Mouse (Mus musculus) midbrain, embryonic 12.5 days (tissue): ENCODE measurements at regions not wholly inside any gene's neighbourhood (a gene's known extent, or its start where the extent isn't known, plus 50 kb on each side); places are given as distances from the start of the nearest gene placed in this dataset.

Experiments
- ATAC-seq: fragments of 200-750 bp; cut with Nextera tagmentation; 2 replicates; pipeline ENCODE4 v1.8.0; 2017; ENCODE audit warnings: low read depth, moderate TSS enrichment, moderate library complexity; ENCODE audit not compliant: low FRiP score
- H3K27ac ChIP-seq: fragments of 300-500 bp; sonication (generic); replicated peaks from 2 replicates; pipeline ENCODE4 v1.5.1; 2016; ENCODE audit warnings: mild to moderate bottlenecking
- H3K27me3 ChIP-seq: fragments of 300-500 bp; sonication (generic); 2 replicates; pipeline ENCODE4 v1.6.1; 2016; ENCODE audit warnings: mild to moderate bottlenecking
- H3K36me3 ChIP-seq: fragments of 300-500 bp; sonication (generic); 2 replicates; pipeline ENCODE4 v1.6.1; 2016
- H3K4me1 ChIP-seq: fragments of 300-500 bp; sonication (generic); 2 replicates; pipeline ENCODE4 v1.6.1; 2016
- H3K4me2 ChIP-seq: fragments of 300-500 bp; sonication (generic); replicated peaks from 2 replicates; pipeline ENCODE4 v1.6.1; 2016; ENCODE audit warnings: mild to moderate bottlenecking, moderate library complexity
- H3K4me3 ChIP-seq: fragments of 300-500 bp; sonication (generic); 2 replicates; pipeline ENCODE4 v1.5.1; 2016; ENCODE audit warnings: mild to moderate bottlenecking
- H3K9ac ChIP-seq: fragments of 300-500 bp; sonication (generic); replicated peaks from 2 replicates; pipeline ENCODE4 v1.6.1; 2016; ENCODE audit warnings: mild to moderate bottlenecking, moderate library complexity
- H3K9me3 ChIP-seq: fragments of 300-500 bp; sonication (generic); 2 replicates; pipeline ENCODE4 v1.6.1; 2016; ENCODE audit warnings: mild to moderate bottlenecking
- WGBS: fragments of 180-500 bp; shearing (Covaris S2); methylation state at CpG from one replicate; pipeline ENCODE4 v1.1.7; 2016; 5-methylcytosine and 5-hydroxymethylcytosine counted together

DNA sequence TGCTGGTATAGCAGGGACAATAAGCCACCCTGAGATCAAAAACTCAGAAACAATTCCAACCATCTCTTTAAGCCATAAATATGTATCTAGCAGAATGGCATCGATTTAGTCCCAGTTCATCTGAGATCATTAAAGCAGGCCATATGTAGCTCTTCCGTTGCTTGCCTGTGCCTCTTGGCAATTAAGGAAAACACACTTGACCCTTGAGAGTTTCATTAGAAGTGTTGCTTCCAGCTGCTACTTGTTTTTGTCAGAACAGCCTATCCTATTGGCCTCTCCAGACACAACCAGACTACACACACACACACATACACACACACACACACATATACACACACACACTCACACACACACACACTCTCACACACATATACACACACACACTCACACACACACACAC, 71.5 kb upstream of the Actbl2 start:
- Histone ChIP-seq H3K27me3 (no peaks in the 10 kb centered on the region), H3K4me1 (no peaks in the 10 kb centered on the region; the same call in 1 of the 2 replicates), H3K4me3 (no peak overlapping the region), H3K4me2 (no peak overlapping the region), H3K9ac (no peak overlapping the region), H3K27ac (no peak overlapping the region), H3K9me3 (no peaks in the 10 kb centered on the region), H3K36me3 (no peaks in the 10 kb centered on the region)
- ATAC-seq: no peak
- WGBS: 64% methylated on average over 2 of the region's 2 CpGs

DNA sequence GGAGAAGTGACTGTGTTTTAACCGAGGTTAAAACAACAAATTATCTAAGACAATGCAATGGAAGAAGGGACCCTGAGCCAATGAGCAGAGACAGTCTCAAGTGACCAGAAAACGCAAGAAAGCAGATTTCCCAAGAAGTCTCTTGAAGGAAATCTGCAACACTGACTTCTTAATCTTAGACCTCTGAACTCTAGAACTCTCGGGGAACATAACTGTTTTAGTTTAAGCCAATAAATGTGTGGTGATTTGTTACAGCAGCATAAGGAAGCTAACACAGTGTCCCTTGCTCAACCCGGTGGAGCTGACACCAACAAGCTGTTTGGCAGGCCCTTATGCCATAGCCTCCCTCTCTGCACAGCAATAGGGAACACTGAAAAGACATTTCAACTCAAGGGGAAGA, 69.0 kb upstream of the Actbl2 start:
- Histone ChIP-seq H3K9me3 (no peaks in the 10 kb centered on the region), H3K27me3 (no peaks in the 10 kb centered on the region), H3K36me3 (no peaks in the 10 kb centered on the region), H3K27ac (no peak overlapping the region), H3K9ac (no peak overlapping the region), H3K4me3 (no peak overlapping the region), H3K4me2 (no peak overlapping the region), H3K4me1 (no peaks in the 10 kb centered on the region; the same call in 1 of the 2 replicates)
- WGBS: 80% methylated on average over 4 of the region's 4 CpGs
- ATAC-seq: no peak

- no peaks in the 10 kb centered on the region for H3K36me3 ChIP-seq
- H3K27me3 ChIP-seq: no peaks in the 10 kb centered on the region
- no peaks in the 10 kb centered on the region for H3K9me3 ChIP-seq
- no peak overlapping the region for H3K4me3 ChIP-seq
- ATAC-seq: no peak
- no peak overlapping the region for H3K27ac ChIP-seq
- no peak overlapping the region for H3K9ac ChIP-seq
- no peak overlapping the region for H3K4me2 ChIP-seq
- WGBS: 85% methylated on average over 2 of the region's 2 CpGs
- H3K4me1 ChIP-seq: no peaks in the 10 kb centered on the region; the same call in 1 of the 2 replicates
These were observed 68.0 kb upstream of the Actbl2 start for GRCm38 (mm10) chr13:111186833-111187232.

- no peaks in the 10 kb centered on the region for H3K9me3 ChIP-seq
- H3K9ac ChIP-seq: no peak overlapping the region
- H3K27ac ChIP-seq: no peak overlapping the region
- WGBS: 85% methylated on average over 2 of the region's 2 CpGs
- no peak overlapping the region for H3K4me3 ChIP-seq
- H3K4me1 ChIP-seq: no peaks in the 10 kb centered on the region
- H3K4me2 ChIP-seq: no peak overlapping the region
- no peak for ATAC-seq
- H3K27me3 ChIP-seq: no peaks in the 10 kb centered on the region
- no peaks in the 10 kb centered on the region for H3K36me3 ChIP-seq
These were observed 60.9 kb upstream of the Actbl2 start for GRCm38 (mm10) chr13:111193919-111194318.

DNA sequence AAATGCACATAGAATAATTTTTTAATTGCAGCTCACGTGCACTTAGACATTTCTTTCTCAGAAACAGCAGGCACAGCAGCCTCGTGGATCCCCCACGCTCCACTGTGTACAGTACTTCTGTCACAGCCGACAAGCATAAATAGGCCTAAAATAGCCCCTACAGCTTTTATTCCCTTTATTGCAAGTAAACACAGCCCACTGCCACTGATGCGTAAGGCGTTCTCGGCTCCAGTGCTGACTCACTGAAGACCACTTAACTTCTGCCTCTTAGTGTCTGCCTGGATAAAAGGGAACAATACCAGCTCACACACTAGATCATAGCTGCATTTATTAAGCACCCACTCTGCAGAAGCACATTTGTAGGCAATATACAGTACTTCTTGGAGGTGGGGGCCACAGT, 60.5 kb upstream of the Actbl2 start:
- 69% methylated on average over 7 of the region's 7 CpGs for WGBS
- H3K4me3 ChIP-seq: no peak overlapping the region
- H3K27me3 ChIP-seq: no peaks in the 10 kb centered on the region
- H3K36me3 ChIP-seq: no peaks in the 10 kb centered on the region
- H3K9ac ChIP-seq: no peak overlapping the region
- ATAC-seq: no peak
- H3K4me2 ChIP-seq: no peak overlapping the region
- no peaks in the 10 kb centered on the region for H3K4me1 ChIP-seq
- no peaks in the 10 kb centered on the region for H3K9me3 ChIP-seq
- no peak overlapping the region for H3K27ac ChIP-seq

DNA sequence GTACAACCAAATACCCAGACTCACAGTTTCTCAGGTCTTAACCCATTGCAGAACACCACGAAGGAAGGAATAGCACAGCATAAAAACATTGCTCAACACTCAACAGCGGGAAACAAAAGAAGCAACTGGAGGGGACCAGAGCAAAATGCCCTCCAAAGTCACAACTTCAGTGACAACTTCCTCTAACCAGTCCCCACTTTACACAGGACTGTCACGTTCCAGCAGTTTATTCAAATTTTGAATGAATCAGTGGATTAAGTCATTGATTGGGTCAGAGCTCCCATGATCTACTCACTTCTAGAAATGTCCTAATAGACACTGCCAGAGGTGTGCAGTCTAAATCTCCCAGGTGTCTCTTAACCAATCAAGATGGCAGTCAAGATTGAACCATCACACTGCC, 53.3 kb upstream of the Actbl2 start:
- Histone ChIP-seq H3K27ac (no peak overlapping the region), H3K4me3 (no peak overlapping the region), H3K27me3 (no peaks in the 10 kb centered on the region), H3K9ac (no peak overlapping the region), H3K4me1 (no peaks in the 10 kb centered on the region), H3K4me2 (no peak overlapping the region), H3K36me3 (no peaks in the 10 kb centered on the region), H3K9me3 (no peaks in the 10 kb centered on the region)
- 83% methylated on average over 3 of the region's 3 CpGs for WGBS
- ATAC-seq: no peak

- Histone ChIP-seq H3K27me3 (no peaks in the 10 kb centered on the region), H3K36me3 (no peaks in the 10 kb centered on the region), H3K4me2 (no peak overlapping the region), H3K4me1 (no peaks in the 10 kb centered on the region), H3K4me3 (no peak overlapping the region), H3K9ac (no peak overlapping the region), H3K27ac (no peak overlapping the region), H3K9me3 (no peaks in the 10 kb centered on the region)
- WGBS: 83% methylated on average over 11 of the region's 11 CpGs
- ATAC-seq: no peak
These were observed 50.1 kb upstream of the Actbl2 start for GRCm38 (mm10) chr13:111204580-111205285.
